Mouse (Mus musculus) kidney, postnatal 36 days (tissue): Measurements from ENCODE around the gene Unc45b.
A peak's percentile ranks its signal among the peaks of the same experiment; 100 is the strongest.
"Not testable (repeated sequence)": the region's sequence is repeated elsewhere in the genome, so short reads cannot be mapped to it uniquely, and the experiment has no call there.

Source experiments
- DNase-seq, 2 experiments: peaks; one replicate each; pipeline ENCODE4 v3.0.0; 2021 to 2022; ENCODE audit warnings: mixed read lengths in 2 of 2

Unc45b gene

GRCm38 (mm10) chr11:82897478-82897877, 12.9 kb upstream of the Unc45b start:
- DNase-seq = peak; percentile 27 to 31

GRCm38 (mm10) chr11:82899720-82900119, 10.6 kb upstream of the Unc45b start:
- DNase-seq = no peak

GRCm38 (mm10) chr11:82901606-82902310, 8.6 kb upstream of the Unc45b start:
- DNase-seq = no peak

GRCm38 (mm10) chr11:82904952-82905351, 5.4 kb upstream of the Unc45b start:
- no peak for DNase-seq

GRCm38 (mm10) chr11:82905816-82906215, 4.5 kb upstream of the Unc45b start:
- DNase-seq = no peak

GRCm38 (mm10) chr11:82907651-82908607, 2.4 kb upstream of the Unc45b start, which contains the start of gene Nle1:
Gene Nle1, minus strand, starts transcription at chr11:82908411.
- peak; percentile 91 to 95 for DNase-seq

- no peak for DNase-seq
Measured at GRCm38 (mm10) chr11:82908608-82908989, 1.8 kb upstream of the Unc45b start.

- no peak for DNase-seq
Measured at GRCm38 (mm10) chr11:82910679-82911389, 484 bp downstream of the Unc45b start.

GRCm38 (mm10) chr11:82914711-82915352, 4.5 kb downstream of the Unc45b start:
- DNase-seq = peak; percentile 70 to 90

- DNase-seq = no peak
Measured at GRCm38 (mm10) chr11:82920768-82921167, 10.4 kb downstream of the Unc45b start.

GRCm38 (mm10) chr11:82921691-82922090, 11.3 kb downstream of the Unc45b start:
- no peak for DNase-seq

GRCm38 (mm10) chr11:82923910-82924309, 13.6 kb downstream of the Unc45b start:
- DNase-seq = not testable (repeated sequence)

GRCm38 (mm10) chr11:82928897-82929632, 18.7 kb downstream of the Unc45b start:
- DNase-seq = peak in 1 of 2 experiments; percentile 8

- DNase-seq = no peak
Measured at GRCm38 (mm10) chr11:82929633-82929950, 19.2 kb downstream of the Unc45b start.

GRCm38 (mm10) chr11:82930391-82930955, 20.1 kb downstream of the Unc45b start:
- peak in 1 of 2 experiments; percentile 54 for DNase-seq

- not testable (repeated sequence) for DNase-seq
Measured at GRCm38 (mm10) chr11:82931161-82931560, 20.8 kb downstream of the Unc45b start.

- peak in 1 of 2 experiments; percentile 46 for DNase-seq
Measured at GRCm38 (mm10) chr11:82931671-82932450, 21.5 kb downstream of the Unc45b start.

GRCm38 (mm10) chr11:82933186-82933585, 22.8 kb downstream of the Unc45b start:
- no peak for DNase-seq

- DNase-seq = no peak
Measured at GRCm38 (mm10) chr11:82943336-82943735, 33.0 kb downstream of the Unc45b start.

GRCm38 (mm10) chr11:82945636-82946035, 35.3 kb downstream of the Unc45b start:
- no peak for DNase-seq

GRCm38 (mm10) chr11:82947457-82947856, 37.1 kb downstream of the Unc45b start:
- DNase-seq = no peak
